Mouse (Mus musculus): Measurements from ENCODE around the gene Dynll1. TPM values are rescaled to one million over a fixed set of nuclear protein-coding genes. Genes with fewer than 3 reads are reported as not detected.

Gene Dynll1
- total and polyA plus RNA-seq, 3 experiments = 561 to 740 (median 736) TPM

DNA sequence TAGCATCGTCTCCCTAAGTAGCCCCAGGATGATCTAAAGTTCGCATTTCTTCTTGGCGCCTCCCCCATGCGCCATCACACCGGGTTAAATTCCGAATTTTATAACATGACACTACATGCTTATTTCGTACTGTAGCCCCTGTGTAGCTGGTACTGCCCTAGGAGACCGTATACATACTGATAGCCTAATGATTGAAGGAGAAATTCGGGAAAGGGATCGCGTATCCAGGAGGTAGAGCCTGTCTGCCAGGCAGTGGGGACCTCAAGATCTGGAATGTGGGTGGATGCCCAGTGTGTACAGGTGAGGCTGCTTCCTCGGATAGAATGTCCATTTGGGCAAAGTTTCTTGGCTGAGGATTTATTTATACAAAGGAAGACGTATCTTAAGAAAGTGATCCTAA, 816 bp upstream of the Dynll1 start (continued):
- no peak for TF ChIP-seq POLR2AphosphoS5 (IDR thresholded peaks at IDR 0.05; ENCODE audit: borderline replicate concordance, low read depth, low read length)

DNA sequence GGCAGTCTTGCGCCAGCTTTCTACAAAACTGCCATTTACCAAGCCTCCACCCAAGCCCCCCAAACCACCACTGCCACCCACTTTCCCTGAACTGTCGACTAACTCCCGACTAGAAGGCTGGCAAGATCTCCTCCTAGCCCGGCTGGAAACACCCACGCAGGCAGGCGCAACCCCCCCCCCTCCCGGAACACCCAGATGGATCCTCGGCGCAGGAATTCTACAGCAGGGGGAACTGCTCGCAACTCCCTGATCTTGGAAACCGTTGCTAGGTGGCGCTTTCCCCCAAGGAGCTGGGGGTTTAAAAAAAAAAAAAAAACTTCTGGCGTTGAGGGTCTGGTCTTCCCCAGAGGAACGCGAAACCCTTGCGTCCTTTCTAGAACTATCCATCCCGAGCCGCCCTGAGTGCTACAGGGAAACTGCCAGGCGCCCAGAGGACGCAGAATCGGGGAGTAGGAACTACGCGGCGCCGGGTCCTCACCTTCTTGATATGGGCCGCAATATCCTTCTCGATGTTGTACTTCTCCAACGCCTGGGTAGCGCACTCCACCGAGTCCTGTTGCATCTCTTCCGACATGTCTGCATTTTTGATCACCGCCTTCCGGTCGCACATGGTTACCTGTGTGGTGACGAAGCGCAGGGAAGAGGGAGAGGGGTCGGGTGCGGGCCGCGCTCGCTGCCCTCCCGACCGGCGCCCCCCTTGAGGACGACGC, 609 bp downstream of the Dynll1 start:
- Histone ChIP-seq H3K36me3 (ENCODE audit: control insufficient read depth in 1 of 2, insufficient read depth in 2 of 2, low read length in 2 of 2) (peaks cover 15 to 24% of the 10 kb centered on the region in 2 experiments), H3K27me3 (ENCODE audit: control insufficient read depth in 1 of 2, insufficient read depth in 2 of 2, low read length in 2 of 2) (no peaks in the 10 kb centered on the region), H3K4me3 (ENCODE audit: control insufficient read depth in 1 of 2, insufficient read depth in 1 of 2, low read depth in 2 of 2, low read length in 2 of 2) (peak overlapping the region; percentile 86 to 89), H3K9ac (ENCODE audit: control insufficient read depth, low read depth, low read length, poor library complexity, severe bottlenecking) (peak overlapping the region; percentile 81), H3K9me3 (replicated peaks; ENCODE audit: insufficient read depth, low read length) (no peaks in the 10 kb centered on the region), H3K27ac (ENCODE audit: control insufficient read depth, low read depth, low read length) (peak overlapping the region; percentile 73), H3K4me1 (ENCODE audit: control insufficient read depth in 1 of 2, insufficient read depth in 2 of 2, low read length in 2 of 2) (peaks cover 0 to 17% of the 10 kb centered on the region in 2 experiments; a peak in 3 of 4 replicates), H3K79me2 (ENCODE audit: control insufficient read depth, insufficient read depth, low read length, poor library complexity) (peaks cover 20% of the 10 kb centered on the region)
- DNase-seq (ENCODE audit: low read depth, low spot score) = peak; percentile 73
- peak; percentile 76 for TF ChIP-seq SIN3A (IDR thresholded peaks at IDR 0.05; ENCODE audit: low read length)
- TF ChIP-seq CTCF (IDR thresholded peaks at IDR 0.05 in 2 of 3, conservative IDR thresholded peaks at IDR 0.05 in 1 of 3; ENCODE audit: control insufficient read depth in 1 of 3, insufficient read depth in 1 of 3, low read depth in 2 of 3, low read length in 3 of 3, poor library complexity in 1 of 3, severe bottlenecking in 1 of 3) = peak in 2 of 3 experiments; percentile 5 to 21; a peak in 2 of 6 replicates
- TF ChIP-seq RAD21 (IDR thresholded peaks at IDR 0.05; ENCODE audit: low read depth, low read length) = no peak; the same call in none of the 2 replicates
- peak; percentile 91 for TF ChIP-seq ZNF384 (IDR thresholded peaks at IDR 0.05; ENCODE audit: low read depth, low read length)
- 0 out of 2 replicates have a peak, but pooled peaks have one; percentile 27 for TF ChIP-seq ETS1 (IDR thresholded peaks at IDR 0.05; ENCODE audit: low read depth, low read length)
- TF ChIP-seq SMC3 (IDR thresholded peaks at IDR 0.05; ENCODE audit: low read depth, low read length) = peak; percentile 29
- TF ChIP-seq NELFE (IDR thresholded peaks at IDR 0.05; ENCODE audit: low read depth, low read length) = no peak
- peak; percentile 64; the same call in 1 of the 2 replicates for TF ChIP-seq CHD1 (IDR thresholded peaks at IDR 0.05; ENCODE audit: low read depth, low read length)
- no peak for TF ChIP-seq POLR2A (IDR thresholded peaks at IDR 0.05; ENCODE audit: control insufficient read depth in 1 of 2, insufficient read depth in 1 of 2, low read depth in 1 of 2, low read length in 2 of 2, poor library complexity in 1 of 2)

DNA sequence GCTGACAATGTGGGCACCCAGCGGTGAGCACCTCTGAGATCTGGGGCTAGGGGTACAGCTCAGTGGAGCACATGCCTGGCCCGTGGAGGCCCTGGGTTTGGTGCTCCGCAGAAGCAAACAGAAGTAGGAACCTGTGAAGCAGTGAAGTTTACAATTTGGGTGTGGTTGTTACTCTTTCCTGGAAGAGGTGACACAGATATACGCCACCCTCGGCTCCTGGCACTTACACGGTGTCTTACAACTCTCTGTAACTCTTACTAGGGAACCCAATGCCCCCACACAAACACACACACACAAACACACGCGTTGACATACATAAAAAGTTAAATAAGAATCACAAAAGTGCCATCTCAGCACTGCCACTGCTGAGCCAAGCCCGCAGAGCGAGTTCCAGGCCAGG, 4.5 kb downstream of the Dynll1 start:
- Histone ChIP-seq H3K4me1 (ENCODE audit: control insufficient read depth in 1 of 2, insufficient read depth in 2 of 2, low read length in 2 of 2) (peaks cover 0 to 12% of the 10 kb centered on the region in 2 experiments; a peak in 2 of 4 replicates), H3K9ac (ENCODE audit: control insufficient read depth, low read depth, low read length, poor library complexity, severe bottlenecking) (no peak overlapping the region), H3K36me3 (ENCODE audit: control insufficient read depth in 1 of 2, insufficient read depth in 2 of 2, low read length in 2 of 2) (peaks cover 15 to 20% of the 10 kb centered on the region in 2 experiments), H3K79me2 (ENCODE audit: control insufficient read depth, insufficient read depth, low read length, poor library complexity) (peaks cover 20% of the 10 kb centered on the region), H3K27ac (ENCODE audit: control insufficient read depth, low read depth, low read length) (peak overlapping the region; percentile 30), H3K4me3 (ENCODE audit: control insufficient read depth in 1 of 2, insufficient read depth in 1 of 2, low read depth in 2 of 2, low read length in 2 of 2) (no peak overlapping the region), H3K27me3 (ENCODE audit: control insufficient read depth in 1 of 2, insufficient read depth in 2 of 2, low read length in 2 of 2) (no peaks in the 10 kb centered on the region), H3K9me3 (replicated peaks; ENCODE audit: insufficient read depth, low read length) (no peaks in the 10 kb centered on the region)
- TF ChIP-seq JUND (IDR thresholded peaks at IDR 0.05; ENCODE audit: low read depth, low read length) = no peak
- no peak; a peak in 1 of 4 replicates for TF ChIP-seq POLR2A (IDR thresholded peaks at IDR 0.05; ENCODE audit: control insufficient read depth in 1 of 2, insufficient read depth in 1 of 2, low read depth in 1 of 2, low read length in 2 of 2, poor library complexity in 1 of 2)
- no peak for TF ChIP-seq MEF2A (IDR thresholded peaks at IDR 0.05; ENCODE audit: extremely low read depth, insufficient replicate concordance, low read depth, low read length, poor library complexity, severe bottlenecking)
- DNase-seq (ENCODE audit: low read depth, low spot score) = no peak

Measured in MEL (cell line).